Mouse (Mus musculus) cerebellum, postnatal 14 days (tissue): ENCODE measurements at regions not wholly inside any gene's neighbourhood (a gene's known extent, or its start where the extent isn't known, plus 50 kb on each side); places are given as distances from the start of the nearest gene placed in this dataset.
"Not testable (repeated sequence)": the region's sequence is repeated elsewhere in the genome, so short reads cannot be mapped to it uniquely, and the experiment has no call there.

Source experiments
- DNase-seq, 2 experiments: peaks; one replicate each; pipeline ENCODE4 v3.0.0; 2021; ENCODE audit warnings: mixed read lengths in 2 of 2

GRCm38 (mm10) chr12:69524337-69525035 lies 58.3 kb downstream of the Vcpkmt start:
- peak; percentile 70 to 82 for DNase-seq

DNA sequence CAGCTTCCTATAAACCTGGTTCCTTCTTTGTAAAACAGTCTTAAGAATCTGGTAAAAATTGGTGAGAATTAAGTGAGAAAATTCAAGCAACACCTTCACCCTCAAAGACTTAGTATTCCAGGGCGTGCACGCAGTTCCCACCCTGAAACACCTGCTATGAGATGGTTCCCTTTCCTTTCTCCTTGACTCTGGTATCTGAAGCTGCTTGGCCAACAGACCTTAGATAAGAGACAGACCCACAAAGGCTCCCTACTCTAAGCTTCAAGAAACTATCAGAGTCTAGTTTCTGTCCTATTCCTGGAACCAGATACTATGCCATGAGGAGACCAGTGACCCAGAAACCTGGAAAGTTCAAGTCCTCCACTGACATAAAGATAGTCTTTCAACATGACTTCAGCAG lies 63.0 kb downstream of the Vcpkmt start:
- DNase-seq = no peak

GRCm38 (mm10) chr12:69519028-69519427 lies 63.8 kb downstream of the Vcpkmt start:
- no peak for DNase-seq

GRCm38 (mm10) chr12:69517616-69518015 lies 65.2 kb downstream of the Vcpkmt start:
- no peak for DNase-seq

- DNase-seq = no peak
These were observed 66.4 kb downstream of the Vcpkmt start for GRCm38 (mm10) chr12:69516314-69516916.

DNA sequence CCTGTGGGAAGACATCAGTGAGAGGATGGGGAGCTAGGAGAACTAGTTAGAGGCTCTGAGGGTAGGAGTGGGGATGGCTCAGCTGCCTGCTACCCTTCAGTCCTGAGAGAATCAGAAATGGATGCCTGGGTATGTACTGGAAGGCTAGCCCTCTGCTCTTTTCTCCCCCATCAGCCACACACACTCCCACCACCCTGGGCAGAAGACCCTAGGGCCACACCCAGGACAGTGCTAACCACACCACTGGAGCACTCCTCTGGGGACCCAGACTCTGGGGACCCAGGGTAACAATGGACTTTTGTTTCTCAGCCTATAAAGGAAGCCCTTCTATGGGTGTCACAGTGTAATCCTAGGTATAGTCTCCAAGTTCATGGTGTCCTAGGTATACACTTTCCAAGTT lies 67.0 kb downstream of the Vcpkmt start:
- DNase-seq = no peak

- no peak for DNase-seq
These were observed 67.7 kb downstream of the Vcpkmt start for GRCm38 (mm10) chr12:69515117-69515516.

DNA sequence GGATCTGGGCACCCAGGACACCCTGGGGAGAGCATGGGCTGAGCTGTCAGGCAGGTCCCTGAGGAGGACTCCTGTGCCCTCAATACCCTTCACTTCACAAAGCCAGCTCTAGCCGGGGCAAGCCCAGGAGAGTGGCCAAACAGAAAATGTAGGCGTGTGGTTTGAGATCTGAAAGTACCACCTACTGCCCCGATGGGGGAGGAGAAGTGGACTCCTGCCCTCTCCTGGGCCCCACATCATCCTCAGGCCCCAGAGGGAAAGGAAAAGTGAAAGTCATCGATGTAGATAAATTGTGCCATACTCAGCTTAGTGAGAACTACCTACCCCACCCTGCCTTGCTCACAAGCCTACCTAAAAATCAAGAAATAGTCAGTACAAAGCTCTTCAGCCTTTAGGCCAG lies 69.7 kb downstream of the Vcpkmt start:
- no peak for DNase-seq

DNA sequence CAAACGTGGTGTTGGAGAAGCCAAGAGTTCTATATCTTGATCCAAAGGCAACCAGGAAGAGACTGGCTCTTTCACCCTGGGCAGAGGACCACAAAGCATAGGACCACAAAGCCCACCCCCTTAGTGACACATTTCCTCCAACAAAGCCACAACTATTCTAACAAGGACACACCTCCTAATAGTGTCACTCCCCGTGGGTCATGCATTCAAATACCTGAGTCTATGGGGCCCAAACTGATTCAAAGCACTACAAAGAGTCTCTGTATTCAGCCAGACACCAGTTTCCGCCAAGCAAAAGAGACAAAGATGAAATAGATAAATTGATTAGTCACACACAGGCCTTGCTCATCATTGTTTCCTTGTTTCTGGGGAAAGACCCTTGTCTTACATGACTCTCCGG lies 72.1 kb downstream of the Vcpkmt start:
- no peak for DNase-seq

DNA sequence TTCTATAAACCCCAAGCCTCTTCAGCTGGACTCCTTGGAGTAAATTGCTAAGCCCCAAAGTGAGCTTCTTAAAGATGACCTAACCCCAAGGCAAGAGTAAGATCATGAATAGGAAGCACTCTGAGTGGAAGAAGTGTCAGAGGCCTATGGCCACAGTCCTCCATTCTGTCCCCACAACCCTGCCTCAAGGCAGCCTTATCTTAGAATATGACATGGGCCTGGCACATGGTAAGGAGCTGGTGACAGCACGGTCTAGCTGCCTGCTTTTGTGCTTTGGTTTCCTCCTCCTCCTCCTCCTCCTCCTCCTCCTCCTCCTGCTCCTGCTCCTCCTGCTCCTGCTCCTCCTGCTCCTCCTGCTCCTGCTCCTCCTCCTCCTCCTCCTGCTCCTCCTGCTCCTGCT lies 73.6 kb downstream of the Vcpkmt start:
- DNase-seq = not testable (repeated sequence)

DNA sequence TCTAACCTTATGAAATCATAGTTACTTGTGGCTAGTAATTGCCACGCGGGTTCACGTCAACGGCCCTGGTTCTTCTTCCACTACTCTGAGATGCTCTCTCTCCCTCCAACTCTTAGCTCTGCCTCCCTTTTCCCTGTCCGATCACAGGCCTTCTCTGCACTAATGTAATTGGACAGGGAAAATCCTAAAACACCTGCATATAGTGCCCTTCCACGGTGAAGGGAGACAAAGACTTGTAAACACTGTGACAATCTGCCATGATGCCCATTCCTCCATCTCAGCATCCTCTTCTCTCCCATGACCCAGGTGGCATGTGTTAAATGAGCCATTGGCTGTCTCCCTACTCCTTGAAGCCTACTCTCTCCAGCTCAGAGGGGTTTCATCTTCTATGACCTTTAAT lies 74.9 kb downstream of the Vcpkmt start:
- DNase-seq = no peak

DNA sequence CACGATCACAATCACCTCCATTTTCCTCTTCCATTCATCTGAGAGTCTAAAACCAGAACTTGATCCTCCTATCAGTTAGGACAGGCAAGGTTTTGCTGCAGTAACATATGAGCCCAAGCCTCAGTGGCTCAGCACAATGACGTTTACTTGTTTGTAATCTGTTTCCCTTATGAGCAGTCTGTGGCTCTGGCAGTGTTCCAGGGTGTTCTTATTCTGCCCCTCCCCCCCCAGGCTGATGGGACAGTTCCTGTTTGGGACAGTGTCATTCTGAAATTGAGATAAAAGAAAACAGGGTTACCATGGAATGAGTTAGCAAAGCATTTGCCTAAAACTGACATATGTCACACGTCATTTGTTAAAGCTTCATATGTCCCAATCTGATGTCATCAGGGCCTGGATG lies 75.5 kb downstream of the Vcpkmt start:
- DNase-seq = no peak

DNA sequence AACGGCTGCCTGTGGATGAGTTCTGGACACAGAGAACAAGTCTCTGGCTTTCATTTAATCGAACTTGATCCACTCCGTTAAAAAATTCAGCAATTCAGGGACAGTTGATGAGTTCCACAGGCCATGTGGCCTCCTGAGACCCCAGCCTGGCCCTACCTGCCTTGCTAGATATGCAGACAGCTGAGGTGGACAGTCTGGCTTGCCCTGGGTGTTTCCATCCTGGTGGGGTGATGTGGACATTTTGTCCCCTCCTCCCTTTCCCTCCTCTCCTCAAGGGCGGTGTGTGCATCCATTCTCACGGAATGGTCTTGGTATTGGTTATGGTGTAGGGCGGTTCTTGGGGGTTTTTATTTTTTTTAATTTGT lies 80.1 kb downstream of the Vcpkmt start:
- no peak for DNase-seq

GRCm38 (mm10) chr12:69501783-69502705 lies 80.8 kb downstream of the Vcpkmt start:
- peak; percentile 52 to 64 for DNase-seq

DNA sequence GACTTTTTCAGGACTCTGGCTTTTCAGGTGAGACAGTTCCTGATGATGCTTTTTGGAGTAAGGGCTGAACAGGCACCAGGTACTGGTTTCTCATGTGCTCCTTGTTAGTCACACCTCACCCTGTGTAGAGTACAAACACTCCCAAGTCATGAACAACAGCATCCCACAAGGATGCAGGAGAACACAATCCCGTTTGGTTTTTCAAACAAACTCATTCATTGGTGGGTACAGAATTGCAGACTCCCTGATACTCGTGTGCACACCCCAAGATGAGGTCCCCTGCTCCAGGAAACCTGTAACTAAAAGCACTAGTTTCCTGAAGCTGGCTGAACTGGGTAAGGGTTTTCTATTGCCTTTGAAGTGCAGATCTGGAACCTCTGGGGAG lies 81.5 kb downstream of the Vcpkmt start:
- DNase-seq = no peak

- DNase-seq = peak in 1 of 2 experiments; percentile 41
These were observed 82.1 kb downstream of the Vcpkmt start for GRCm38 (mm10) chr12:69500600-69501345.

- DNase-seq = peak; percentile 84 to 86
These were observed 85.7 kb downstream of the Vcpkmt start for GRCm38 (mm10) chr12:69497121-69497520.

GRCm38 (mm10) chr12:69496341-69496904 lies 86.4 kb downstream of the Vcpkmt start:
- peak in 1 of 2 experiments; percentile 42 for DNase-seq

DNA sequence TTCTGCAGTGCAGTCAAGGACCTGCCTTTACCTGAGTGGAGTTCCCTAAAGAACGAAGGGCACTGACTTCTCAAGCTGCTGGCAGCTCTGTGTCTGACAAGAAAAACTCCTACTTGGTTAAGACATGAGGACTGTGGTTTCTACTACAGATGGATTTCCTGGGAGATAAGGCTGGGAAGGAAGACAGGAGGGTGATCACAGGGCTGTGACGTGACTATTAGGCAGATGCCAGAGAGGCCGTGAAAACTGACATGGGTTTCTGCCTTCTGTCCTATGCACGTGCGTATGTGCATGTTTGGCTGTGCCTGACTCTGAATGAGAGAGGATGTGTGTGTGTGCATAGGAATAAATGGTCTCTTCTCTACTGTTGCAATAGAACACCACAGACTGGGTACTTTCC lies 87.1 kb downstream of the Vcpkmt start:
- DNase-seq = no peak

DNA sequence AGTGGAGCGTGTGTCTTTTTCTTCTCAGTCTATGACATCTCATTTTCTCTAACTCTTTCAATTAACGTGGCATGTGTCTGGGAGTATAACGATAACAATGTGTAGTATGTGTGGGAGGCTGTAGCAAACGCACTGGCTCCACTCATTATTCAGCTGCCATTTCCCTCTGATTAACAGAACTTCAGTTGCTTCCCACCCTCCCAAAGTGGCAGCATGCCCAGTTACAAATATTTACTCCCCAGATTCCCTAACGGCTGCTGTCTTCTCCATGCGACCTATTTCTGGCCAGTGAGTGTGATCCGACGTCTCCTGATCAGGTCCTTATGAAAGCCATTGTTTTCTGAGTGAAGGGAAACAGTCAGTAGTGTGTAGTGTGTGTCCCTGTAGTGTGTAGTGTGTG lies 88.2 kb downstream of the Vcpkmt start:
- DNase-seq = no peak

DNA sequence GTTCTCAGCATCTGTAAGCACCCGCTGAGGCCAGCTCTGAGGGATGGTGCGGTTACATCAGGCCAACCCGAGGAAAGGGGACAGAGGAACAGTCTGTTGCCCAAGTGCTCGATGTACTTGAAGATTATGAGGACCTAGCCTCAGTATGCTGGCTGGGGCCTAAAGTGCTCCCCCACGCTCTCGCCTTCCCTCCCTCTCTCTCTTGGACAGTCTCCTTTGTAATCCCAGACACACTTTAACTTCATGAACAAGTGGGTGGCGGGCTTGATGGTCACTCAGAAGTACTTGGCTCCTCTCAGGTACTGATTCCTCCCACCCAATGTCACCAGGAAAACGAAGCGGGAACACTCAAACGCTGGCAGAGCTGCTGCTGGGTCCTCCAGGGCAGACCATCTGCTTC lies 93.1 kb downstream of the Vcpkmt start:
- DNase-seq = no peak

DNA sequence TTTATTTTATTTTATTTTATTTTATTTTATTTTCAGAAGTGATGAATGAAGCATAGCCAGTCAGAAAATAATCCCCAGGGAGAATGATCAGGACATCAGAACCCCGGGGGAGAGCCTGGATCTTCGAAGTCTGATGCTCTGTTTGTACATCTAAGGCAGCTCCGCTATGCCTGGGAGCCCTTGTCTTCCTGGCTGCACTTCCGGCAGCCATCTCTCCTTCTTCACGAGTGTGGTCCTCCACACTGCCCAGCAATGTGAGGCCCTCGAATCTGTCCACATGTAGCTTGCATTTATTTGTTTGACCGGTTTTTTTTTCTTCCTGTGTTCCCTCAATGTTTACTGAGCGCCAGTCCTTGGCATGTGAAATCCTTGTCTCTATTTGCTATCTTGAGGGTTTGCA lies 95.9 kb downstream of the Vcpkmt start:
- no peak for DNase-seq
